Mouse (Mus musculus): ENCODE measurements around the gene Smim5. TPM values are rescaled to one million over a fixed set of nuclear protein-coding genes. Genes with fewer than 3 reads are reported as not detected.

Smim5 gene
- polyA plus RNA-seq, 1 experiment from 2014 or later, result 3.9 TPM

- H3K4me3 ChIP-seq (ENCODE audit: low read length), result no peak overlapping the region
- 91% methylated on average over 9 of the region's 9 CpGs for WGBS
- no peak overlapping the region for H3K9ac ChIP-seq (ENCODE audit: low read depth, low read length)
- peaks cover 4% of the 10 kb centered on the region; the same call in 1 of the 2 replicates for H3K4me1 ChIP-seq (ENCODE audit: control insufficient read depth, insufficient read depth, low read depth, low read length)
- H3K27me3 ChIP-seq (replicated peaks; ENCODE audit: control insufficient read depth, insufficient read depth, low read length), result no peaks in the 10 kb centered on the region
- no peaks in the 10 kb centered on the region for H3K9me3 ChIP-seq (ENCODE audit: control insufficient read depth, low read length)
- H3K27ac ChIP-seq (ENCODE audit: low read depth, low read length), result no peak overlapping the region
- H3K36me3 ChIP-seq (ENCODE audit: control insufficient read depth, insufficient read depth, low read length), result 0 out of 2 replicates have a peak, but pooled peaks cover 3% of the 10 kb centered on the region
- no peak for ATAC-seq
- H3K4me2 ChIP-seq (ENCODE audit: low read length), result no peak overlapping the region
Measured at GRCm38 (mm10) chr11:115901338-115902161, 1.8 kb downstream of the Smim5 start.

GRCm38 (mm10) chr11:115902177-115902576 is 2.4 kb downstream of the Smim5 start:
- peaks cover 4% of the 10 kb centered on the region; the same call in 1 of the 2 replicates for H3K4me1 ChIP-seq (ENCODE audit: control insufficient read depth, insufficient read depth, low read depth, low read length)
- 82% methylated on average over 5 of the region's 5 CpGs for WGBS
- no peaks in the 10 kb centered on the region for H3K9me3 ChIP-seq (ENCODE audit: control insufficient read depth, low read length)
- H3K4me2 ChIP-seq (ENCODE audit: low read length), result no peak overlapping the region
- no peaks in the 10 kb centered on the region for H3K36me3 ChIP-seq (ENCODE audit: control insufficient read depth, insufficient read depth, low read length)
- H3K27ac ChIP-seq (ENCODE audit: low read depth, low read length), result no peak overlapping the region
- no peak for ATAC-seq
- H3K9ac ChIP-seq (ENCODE audit: low read depth, low read length), result no peak overlapping the region
- no peak overlapping the region for H3K4me3 ChIP-seq (ENCODE audit: low read length)
- H3K27me3 ChIP-seq (replicated peaks; ENCODE audit: control insufficient read depth, insufficient read depth, low read length), result no peaks in the 10 kb centered on the region

GRCm38 (mm10) chr11:115902831-115903230 is 3.1 kb downstream of the Smim5 start:
- H3K9ac ChIP-seq (ENCODE audit: low read depth, low read length), result no peak overlapping the region; the same call in 1 of the 2 replicates
- no peak overlapping the region for H3K4me2 ChIP-seq (ENCODE audit: low read length)
- no peak for ATAC-seq
- WGBS, result 69% methylated on average over 1 of the region's 1 CpGs
- H3K9me3 ChIP-seq (ENCODE audit: control insufficient read depth, low read length), result no peaks in the 10 kb centered on the region
- no peak overlapping the region for H3K4me3 ChIP-seq (ENCODE audit: low read length)
- no peaks in the 10 kb centered on the region for H3K27me3 ChIP-seq (replicated peaks; ENCODE audit: control insufficient read depth, insufficient read depth, low read length)
- peaks cover 4% of the 10 kb centered on the region; the same call in 1 of the 2 replicates for H3K4me1 ChIP-seq (ENCODE audit: control insufficient read depth, insufficient read depth, low read depth, low read length)
- no peak overlapping the region for H3K27ac ChIP-seq (ENCODE audit: low read depth, low read length)
- H3K36me3 ChIP-seq (ENCODE audit: control insufficient read depth, insufficient read depth, low read length), result no peaks in the 10 kb centered on the region

- no peak overlapping the region for H3K9ac ChIP-seq (ENCODE audit: low read depth, low read length)
- ATAC-seq, result no peak
- H3K9me3 ChIP-seq (ENCODE audit: control insufficient read depth, low read length), result no peaks in the 10 kb centered on the region
- no peaks in the 10 kb centered on the region for H3K27me3 ChIP-seq (replicated peaks; ENCODE audit: control insufficient read depth, insufficient read depth, low read length)
- no peaks in the 10 kb centered on the region for H3K36me3 ChIP-seq (ENCODE audit: control insufficient read depth, insufficient read depth, low read length)
- no peak overlapping the region for H3K4me3 ChIP-seq (ENCODE audit: low read length)
- no peak overlapping the region for H3K4me2 ChIP-seq (ENCODE audit: low read length)
- peaks cover 4% of the 10 kb centered on the region; the same call in 1 of the 2 replicates for H3K4me1 ChIP-seq (ENCODE audit: control insufficient read depth, insufficient read depth, low read depth, low read length)
- no peak overlapping the region for H3K27ac ChIP-seq (ENCODE audit: low read depth, low read length)
- 77% methylated on average over 11 of the region's 11 CpGs for WGBS
Measured at GRCm38 (mm10) chr11:115903384-115904230, 3.8 kb downstream of the Smim5 start.

GRCm38 (mm10) chr11:115904231-115904955 is 4.6 kb downstream of the Smim5 start:
- no peak overlapping the region for H3K4me3 ChIP-seq (ENCODE audit: low read length)
- no peak overlapping the region for H3K4me2 ChIP-seq (ENCODE audit: low read length)
- no peaks in the 10 kb centered on the region for H3K9me3 ChIP-seq (ENCODE audit: control insufficient read depth, low read length)
- H3K36me3 ChIP-seq (ENCODE audit: control insufficient read depth, insufficient read depth, low read length), result no peaks in the 10 kb centered on the region
- H3K9ac ChIP-seq (ENCODE audit: low read depth, low read length), result no peak overlapping the region
- H3K27me3 ChIP-seq (replicated peaks; ENCODE audit: control insufficient read depth, insufficient read depth, low read length), result no peaks in the 10 kb centered on the region
- ATAC-seq, result no peak
- WGBS, result 84% methylated on average over 8 of the region's 8 CpGs
- H3K4me1 ChIP-seq (ENCODE audit: control insufficient read depth, insufficient read depth, low read depth, low read length), result peaks cover 4% of the 10 kb centered on the region; the same call in 1 of the 2 replicates
- no peak overlapping the region for H3K27ac ChIP-seq (ENCODE audit: low read depth, low read length)

- H3K9me3 ChIP-seq (ENCODE audit: control insufficient read depth, low read length), result no peaks in the 10 kb centered on the region
- 47% methylated on average over 16 of the region's 16 CpGs for WGBS
- no peak overlapping the region for H3K4me2 ChIP-seq (ENCODE audit: low read length)
- ATAC-seq, result no peak
- no peak overlapping the region for H3K27ac ChIP-seq (ENCODE audit: low read depth, low read length)
- no peaks in the 10 kb centered on the region for H3K36me3 ChIP-seq (ENCODE audit: control insufficient read depth, insufficient read depth, low read length)
- no peaks in the 10 kb centered on the region for H3K27me3 ChIP-seq (replicated peaks; ENCODE audit: control insufficient read depth, insufficient read depth, low read length)
- H3K9ac ChIP-seq (ENCODE audit: low read depth, low read length), result no peak overlapping the region
- H3K4me1 ChIP-seq (ENCODE audit: control insufficient read depth, insufficient read depth, low read depth, low read length), result peaks cover under 1% of the 10 kb centered on the region; the same call in 1 of the 2 replicates
- H3K4me3 ChIP-seq (ENCODE audit: low read length), result no peak overlapping the region
Measured at GRCm38 (mm10) chr11:115904956-115905790, 5.4 kb downstream of the Smim5 start.

- Histone ChIP-seq H3K9ac (ENCODE audit: low read depth, low read length) (no peak overlapping the region), H3K4me1 (ENCODE audit: control insufficient read depth, insufficient read depth, low read depth, low read length) (no peaks in the 10 kb centered on the region), H3K27me3 (replicated peaks; ENCODE audit: control insufficient read depth, insufficient read depth, low read length) (no peaks in the 10 kb centered on the region), H3K27ac (ENCODE audit: low read depth, low read length) (no peak overlapping the region), H3K36me3 (ENCODE audit: control insufficient read depth, insufficient read depth, low read length) (no peaks in the 10 kb centered on the region), H3K4me3 (ENCODE audit: low read length) (no peak overlapping the region), H3K9me3 (ENCODE audit: control insufficient read depth, low read length) (no peaks in the 10 kb centered on the region), H3K4me2 (ENCODE audit: low read length) (no peak overlapping the region)
- WGBS, result 69% methylated on average over 3 of the region's 3 CpGs
- ATAC-seq, result no peak
Measured at GRCm38 (mm10) chr11:115906116-115906515, 6.3 kb downstream of the Smim5 start.

GRCm38 (mm10) chr11:115906521-115906920 is 6.8 kb downstream of the Smim5 start:
- H3K36me3 ChIP-seq (ENCODE audit: control insufficient read depth, insufficient read depth, low read length), result no peaks in the 10 kb centered on the region
- ATAC-seq, result no peak
- H3K27ac ChIP-seq (ENCODE audit: low read depth, low read length), result no peak overlapping the region
- no peaks in the 10 kb centered on the region for H3K27me3 ChIP-seq (replicated peaks; ENCODE audit: control insufficient read depth, insufficient read depth, low read length)
- no peak overlapping the region for H3K9ac ChIP-seq (ENCODE audit: low read depth, low read length)
- H3K9me3 ChIP-seq (ENCODE audit: control insufficient read depth, low read length), result no peaks in the 10 kb centered on the region
- WGBS, result 95% methylated on average over 5 of the region's 5 CpGs
- no peak overlapping the region for H3K4me2 ChIP-seq (ENCODE audit: low read length)
- H3K4me3 ChIP-seq (ENCODE audit: low read length), result no peak overlapping the region
- H3K4me1 ChIP-seq (ENCODE audit: control insufficient read depth, insufficient read depth, low read depth, low read length), result no peaks in the 10 kb centered on the region

All from hindbrain, embryonic 16.5 days (tissue).